Mouse (Mus musculus) cerebellum, adult 18-20 months (tissue): ENCODE data around the gene Tes3-ps.

Source experiments
- DNase-seq, 2 experiments: peaks; one replicate each; pipeline ENCODE4 v3.0.0; 2021

The Tes3-ps gene

DNA sequence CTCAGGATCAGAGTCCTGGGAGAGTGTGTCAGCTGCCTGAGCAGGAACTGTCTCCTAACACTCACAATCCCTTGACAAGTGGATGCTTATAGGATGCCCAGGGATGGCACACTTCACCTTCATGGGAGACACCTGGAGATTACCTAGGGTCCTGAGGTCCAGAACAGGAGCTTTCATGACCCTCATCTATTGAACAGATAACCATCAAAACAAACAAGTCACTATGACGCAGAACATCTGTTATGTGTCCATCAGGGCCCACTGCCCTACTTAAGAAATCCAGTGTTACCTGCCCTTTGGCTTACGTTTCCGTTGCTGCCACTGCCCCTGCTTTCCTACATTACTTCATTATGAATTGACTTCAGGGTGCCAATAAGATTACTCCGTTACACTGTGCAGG is 12.7 kb downstream of the Tes3-ps start:
- no peak for DNase-seq

DNA sequence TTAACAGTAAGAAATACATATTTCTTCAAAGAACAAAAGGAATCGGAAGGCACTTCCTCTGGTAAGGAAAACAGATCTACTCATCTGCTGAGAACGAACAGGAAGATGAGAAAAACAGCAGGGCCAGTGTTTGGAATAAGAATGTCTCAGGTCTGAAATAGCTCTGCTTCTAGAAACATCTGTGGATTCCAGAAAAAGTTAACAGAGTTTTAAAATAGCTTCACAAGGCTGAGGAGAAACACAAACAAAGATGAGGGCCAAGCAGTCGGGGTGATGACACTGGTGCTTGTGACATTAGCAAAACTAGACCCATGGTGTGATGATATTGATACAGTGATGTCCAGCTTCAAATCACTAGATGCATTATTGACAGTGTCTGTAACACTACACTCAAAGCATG is 14.1 kb downstream of the Tes3-ps start:
- no peak for DNase-seq

DNA sequence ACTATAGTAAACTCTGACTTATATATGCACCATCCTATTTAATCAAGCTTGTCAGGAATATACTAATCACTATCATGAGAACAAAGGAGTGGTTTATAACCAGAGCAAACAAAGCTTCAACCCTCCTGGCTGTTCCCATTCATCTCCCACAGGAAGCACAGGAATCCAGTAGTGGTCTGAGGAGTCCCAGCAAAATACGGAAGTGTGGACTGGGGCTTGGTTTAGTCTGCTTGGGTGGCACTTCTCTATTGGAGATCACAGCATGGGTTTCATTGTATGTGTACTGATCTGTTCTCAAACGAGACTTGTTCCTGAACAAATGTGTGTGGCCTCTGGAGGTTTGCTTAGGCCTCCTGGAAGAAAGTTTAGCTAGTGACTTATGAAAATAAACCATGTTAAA is 25.6 kb downstream of the Tes3-ps start:
- no peak for DNase-seq

DNA sequence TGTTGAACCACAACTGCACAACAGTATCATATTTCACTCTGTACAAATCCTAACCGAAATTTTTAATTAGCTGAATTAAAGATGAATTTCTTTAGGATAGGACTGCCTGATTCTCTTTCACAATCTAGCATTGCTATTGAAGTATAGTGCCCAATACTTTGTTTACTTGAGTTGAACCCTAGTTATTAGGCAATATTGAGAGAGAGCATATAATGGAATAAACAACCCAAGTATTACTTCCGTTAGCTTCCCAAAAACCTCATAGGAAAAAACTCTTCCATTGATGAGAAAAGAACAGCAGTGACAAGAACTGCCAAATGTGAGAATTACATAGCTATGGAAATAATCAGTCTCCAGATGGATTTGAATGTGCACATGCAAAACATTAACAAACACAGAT is 33.1 kb downstream of the Tes3-ps start:
- DNase-seq: no peak

DNA sequence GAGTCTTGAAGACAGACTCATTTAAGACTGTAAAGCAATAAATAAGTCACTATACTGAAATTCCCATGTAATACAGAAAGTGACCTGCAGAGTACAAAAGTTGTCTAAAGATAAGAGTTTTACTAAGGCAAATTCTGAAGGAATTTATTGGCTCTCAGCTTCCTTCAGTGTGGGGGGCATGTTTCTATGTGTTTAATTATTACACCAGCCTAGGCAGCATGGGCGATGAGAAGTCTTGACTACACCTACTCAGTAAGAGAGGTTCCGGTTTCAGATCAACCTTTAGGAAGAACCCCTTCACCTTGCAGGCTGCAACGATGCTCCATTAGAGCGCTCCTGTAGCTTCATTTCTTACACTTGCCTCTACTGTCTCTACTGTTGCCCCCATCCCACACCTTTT is 37.5 kb downstream of the Tes3-ps start:
- no peak for DNase-seq

DNA sequence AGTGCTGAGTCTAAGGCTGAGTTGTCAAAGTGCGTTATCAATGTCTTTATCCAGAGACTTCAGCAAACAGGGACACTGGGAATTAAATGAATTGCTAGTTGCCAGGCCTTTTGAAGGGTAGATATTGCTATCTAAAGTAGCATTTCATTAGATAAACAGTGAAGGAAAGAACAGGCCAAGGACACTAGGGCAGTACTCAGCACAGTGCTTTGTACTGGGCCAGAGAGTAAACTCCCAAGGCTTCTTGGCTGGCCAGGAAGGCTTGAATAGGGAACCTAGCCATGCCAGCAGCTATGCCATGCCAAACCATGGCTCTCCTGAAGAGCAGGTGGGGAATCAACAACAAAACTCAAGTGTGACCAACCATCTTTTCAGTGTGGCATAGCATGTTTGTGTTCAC is 43.8 kb downstream of the Tes3-ps start:
- DNase-seq: no peak

DNA sequence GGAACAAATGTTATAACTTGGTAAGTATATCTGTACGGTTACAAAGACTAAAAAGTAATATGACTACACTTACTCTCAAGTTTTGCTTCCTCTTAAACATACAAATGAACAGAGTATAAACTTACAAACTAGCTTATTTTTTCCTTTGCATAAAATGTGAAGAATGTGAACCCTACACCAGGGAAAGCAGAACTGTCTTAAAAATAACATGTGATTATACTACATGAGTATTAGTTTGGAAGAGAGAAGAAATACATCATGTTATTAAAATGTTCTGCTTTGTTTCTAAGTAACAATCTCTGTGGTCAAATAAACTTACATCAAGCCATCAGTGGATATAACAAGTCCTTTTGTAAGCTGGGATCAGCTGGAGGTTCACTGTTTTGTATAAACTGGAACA is 45.6 kb downstream of the Tes3-ps start:
- DNase-seq: no peak

DNA sequence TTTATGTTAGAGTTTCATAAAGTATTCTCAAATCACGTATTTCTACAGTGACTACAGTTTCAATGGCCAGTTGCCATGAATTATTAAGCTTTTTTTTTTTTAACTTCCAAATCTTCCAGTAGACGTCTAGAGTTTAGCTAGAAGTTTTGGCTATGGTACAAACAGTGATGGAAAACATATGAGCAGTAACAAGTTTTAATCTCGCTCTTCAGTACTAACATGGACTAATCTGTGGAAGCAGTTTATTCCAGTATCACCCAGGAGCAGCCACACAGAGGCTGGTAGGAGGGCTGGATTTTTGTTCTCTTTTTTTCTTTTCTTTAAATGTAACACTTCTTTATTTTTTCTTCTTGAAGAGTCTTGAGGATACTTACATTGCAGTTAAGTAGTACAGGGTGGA is 51.2 kb downstream of the Tes3-ps start, which contains the start of gene Aspn:
Gene Aspn (plus strand): TSS at position 165 of the 400 bp plus-strand sequence.
- no peak for DNase-seq

DNA sequence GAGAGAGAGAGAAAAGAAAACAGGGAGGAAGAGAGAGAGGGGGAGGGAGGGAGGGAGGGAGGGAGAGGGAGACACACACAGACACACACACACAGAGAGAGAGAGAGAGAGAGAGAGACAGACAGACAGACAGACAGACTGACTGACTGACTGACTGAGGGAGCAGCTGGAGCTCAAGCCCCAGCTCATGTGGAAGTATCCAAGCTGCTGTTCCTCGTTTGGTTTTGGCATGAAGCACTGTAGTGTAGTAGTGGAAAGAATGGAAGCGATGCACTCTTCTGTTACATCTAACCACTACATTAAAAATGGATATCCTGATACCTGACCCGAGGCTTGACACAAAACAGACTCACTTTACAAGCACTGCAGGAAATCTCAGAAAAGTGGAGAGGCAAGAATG is 52.5 kb downstream of the Tes3-ps start:
- no peak for DNase-seq
